In genomic region chr7:118481047-118481810, GRCm38 (mm10) we compare ENCODE assay signal across 14 mouse cellular contexts. TPM values are rescaled to one million over a fixed set of nuclear protein-coding genes. Genes with fewer than 3 reads are reported as not detected.
A peak's percentile ranks its signal among the peaks of the same experiment; 100 is the strongest.
DNase-seq lines count a peak whose midpoint lies in the region; ATAC-seq and TF ChIP-seq lines count a peak whose summit lies in the region.
"Had no signal": no experiment of that assay in that cellular context is flagged by ENCODE, and none has a peak within 500 bp of the region (broad histone marks: within the 10 kb centered on the region; RNA-seq: fewer than 3 reads in every experiment).

No protein-coding gene starts in this region.

- TF ChIP-seq POLR2A in embryonic fibroblast, embryonic 13.5 days (IDR thresholded peaks at IDR 0.05; ENCODE audit: low read depth, low read length) = no peak

- peaks cover 10% of the 10 kb centered on the region for H3K4me1 ChIP-seq in heart, embryonic 15.5 days (replicated peaks)
- peaks cover 7% of the 10 kb centered on the region for H3K4me1 ChIP-seq in heart, embryonic 10.5 days
- peaks cover 30% of the 10 kb centered on the region for H3K4me1 ChIP-seq in embryonic fibroblast, embryonic 13.5 days (ENCODE audit: control insufficient read depth, insufficient read depth, low read length)
- H3K4me1 ChIP-seq in midbrain, embryonic 13.5 days (replicated peaks) = no peaks in the 10 kb centered on the region
- H3K4me1 ChIP-seq: neural tube, embryonic 15.5 days had no signal

- H3K36me3 ChIP-seq in heart, embryonic 15.5 days = no peaks in the 10 kb centered on the region
- H3K36me3 ChIP-seq in heart, embryonic 10.5 days = no peaks in the 10 kb centered on the region
- peaks cover 8% of the 10 kb centered on the region for H3K36me3 ChIP-seq in C2C12 (ENCODE audit: control insufficient read depth, insufficient read depth)
- no peaks in the 10 kb centered on the region for H3K36me3 ChIP-seq in midbrain, embryonic 13.5 days
- H3K36me3 ChIP-seq: embryonic facial prominence, embryonic 15.5 days; neural tube, embryonic 15.5 days had no signal

- H3K79me2 ChIP-seq in C2C12 (ENCODE audit: control insufficient read depth, insufficient read depth) = peaks cover 20% of the 10 kb centered on the region

- H3K79me3 ChIP-seq in C2C12 (ENCODE audit: low read depth) = peaks cover 12% of the 10 kb centered on the region

- DNase-seq in heart, embryonic 10.5 days (ENCODE audit: low spot score) = no peak
- DNase-seq in 3T3-L1 (ENCODE audit: low read depth, low spot score) = peak; percentile 70
- no peak for DNase-seq in layer of hippocampus, postnatal 10 days (ENCODE audit: low spot score in 2 of 2)
- DNase-seq: cerebellum, adult 11 months; cerebellum, postnatal 14 days; embryo, embryonic 11 days; liver; thymus, postnatal 14 days had no signal

- H3K4me3 ChIP-seq in heart, embryonic 15.5 days = no peak overlapping the region
- H3K4me3 ChIP-seq in heart, embryonic 10.5 days = no peak overlapping the region
- no peak overlapping the region for H3K4me3 ChIP-seq in C2C12 (ENCODE audit: insufficient read depth, poor library complexity, severe bottlenecking)
- H3K4me3 ChIP-seq in embryonic fibroblast, embryonic 13.5 days (ENCODE audit: insufficient read depth, low read length) = no peak overlapping the region
- H3K4me3 ChIP-seq in midbrain, embryonic 13.5 days (replicated peaks) = no peak overlapping the region
- H3K4me3 ChIP-seq: embryonic facial prominence, embryonic 15.5 days; neural tube, embryonic 15.5 days had no signal

- H3K27me3 ChIP-seq in heart, embryonic 15.5 days = no peaks in the 10 kb centered on the region
- H3K27me3 ChIP-seq in heart, embryonic 10.5 days (ENCODE audit: insufficient read depth, poor library complexity, severe bottlenecking) = no peaks in the 10 kb centered on the region
- no peaks in the 10 kb centered on the region for H3K27me3 ChIP-seq in C2C12 (ENCODE audit: control insufficient read depth, insufficient read depth, insufficient read length)
- no peaks in the 10 kb centered on the region for H3K27me3 ChIP-seq in midbrain, embryonic 13.5 days
- H3K27me3 ChIP-seq: embryonic facial prominence, embryonic 15.5 days; neural tube, embryonic 15.5 days had no signal

- peak overlapping the region; percentile 5; the same call in 1 of the 2 replicates for H3K27ac ChIP-seq in heart, embryonic 15.5 days
- no peak overlapping the region for H3K27ac ChIP-seq in heart, embryonic 10.5 days
- H3K27ac ChIP-seq in embryonic fibroblast, embryonic 13.5 days (ENCODE audit: insufficient read depth, low read length) = peak overlapping the region; percentile 82
- H3K27ac ChIP-seq in midbrain, embryonic 13.5 days = no peak overlapping the region
- H3K27ac ChIP-seq: embryonic facial prominence, embryonic 15.5 days; neural tube, embryonic 15.5 days had no signal

- WGBS in heart, embryonic 15.5 days = 39% methylated on average over 10 of the region's 10 CpGs
- WGBS in heart, embryonic 10.5 days = 31% methylated on average over 10 of the region's 10 CpGs
- 88% methylated on average over 10 of the region's 10 CpGs for WGBS in midbrain, embryonic 13.5 days

- H3K9me3 ChIP-seq in heart, embryonic 15.5 days (replicated peaks) = no peaks in the 10 kb centered on the region
- H3K9me3 ChIP-seq in heart, embryonic 10.5 days = no peaks in the 10 kb centered on the region
- H3K9me3 ChIP-seq in midbrain, embryonic 13.5 days = no peaks in the 10 kb centered on the region
- H3K9me3 ChIP-seq: embryonic facial prominence, embryonic 15.5 days; neural tube, embryonic 15.5 days had no signal

- H3K4me2 ChIP-seq in heart, embryonic 15.5 days = no peak overlapping the region
- H3K4me2 ChIP-seq in midbrain, embryonic 13.5 days (replicated peaks) = no peak overlapping the region
- H3K4me2 ChIP-seq: embryonic facial prominence, embryonic 15.5 days; neural tube, embryonic 15.5 days had no signal

- no peak for ATAC-seq in heart, embryonic 15.5 days (replicated peaks; ENCODE audit: insufficient number of reproducible peaks, insufficient read depth, low FRiP score, low read depth)
- ATAC-seq in midbrain, embryonic 13.5 days = no peak

- TF ChIP-seq CTCF in C2C12 (IDR thresholded peaks at IDR 0.05; ENCODE audit: control insufficient read depth, insufficient read depth, insufficient read length) = no peak
- TF ChIP-seq CTCF in embryonic fibroblast, embryonic 13.5 days (IDR thresholded peaks at IDR 0.05; ENCODE audit: borderline replicate concordance, insufficient read depth, low read length) = no peak

- no peak overlapping the region for H3K9ac ChIP-seq in heart, embryonic 15.5 days
- no peak overlapping the region for H3K9ac ChIP-seq in midbrain, embryonic 13.5 days (replicated peaks)
- H3K9ac ChIP-seq: embryonic facial prominence, embryonic 15.5 days; neural tube, embryonic 15.5 days had no signal

- H3ac ChIP-seq in C2C12 (ENCODE audit: control insufficient read depth, insufficient read length, low read depth) = no peak overlapping the region

TF ChIP-seq in C2C12, 6 proteins besides CTCF, POLR2A, EP300 and RAD21:
- TF ChIP-seq MAX (IDR thresholded peaks at IDR 0.05) = no peak
- peak; percentile 81 for TF ChIP-seq USF1 (IDR thresholded peaks at IDR 0.05; ENCODE audit: low read depth)
- no peak for TF ChIP-seq CEBPB (IDR thresholded peaks at IDR 0.05; ENCODE audit: low read depth)
- no peak for TF ChIP-seq MYOG (IDR thresholded peaks at IDR 0.05; ENCODE audit: control insufficient read depth, extremely low read depth, insufficient read length)
- TF ChIP-seq FOSL1 (IDR thresholded peaks at IDR 0.05; ENCODE audit: insufficient read depth, low read length, poor library complexity, severe bottlenecking) = no peak
- TF ChIP-seq MYOD1 (IDR thresholded peaks at IDR 0.05; ENCODE audit: control insufficient read depth, insufficient read length, low read depth) = peak; percentile 49

RNA-seq across cellular contexts. Expression of gene Itpripl2, which starts 10.5 kb away (rescaled TPM):
- 4.8 and 5.7 TPM in 2 replicates for polyA plus RNA-seq in heart, embryonic 15.5 days (2015; fragmentation: Nextera tagmentation; extraction: Ambion mirVana)
- 1.6 and 2.2 TPM in 2 replicates for polyA plus RNA-seq in heart, embryonic 10.5 days (2016; fragmentation: Nextera tagmentation; extraction: Ambion mirVana)
- polyA plus RNA-seq in C2C12 (2012; fragmentation: generic; extraction: Trizol) = 23.0 TPM
- 76.2 and 98.4 TPM in 2 replicates for polyA plus RNA-seq in embryonic fibroblast, embryonic 13.5 days (2011; ENCODE audit: insufficient read length, low read depth, missing spikeins)
- total RNA-seq in layer of hippocampus, postnatal 10 days (2021) = 1 to 10 TPM; 4.0 TPM
- 0.75 and 0.79 TPM in 2 replicates for polyA plus RNA-seq in midbrain, embryonic 13.5 days (2015; fragmentation: Nextera tagmentation; extraction: Ambion mirVana)

RNA-seq across cellular contexts. Expression of gene Syt17, which starts 33.2 kb away (rescaled TPM):
- 1.6 and 2.8 TPM in 2 replicates for polyA plus RNA-seq in heart, embryonic 15.5 days (2015; fragmentation: Nextera tagmentation; extraction: Ambion mirVana)
- polyA plus RNA-seq in heart, embryonic 10.5 days (2016; fragmentation: Nextera tagmentation; extraction: Ambion mirVana) = 0.74 and 1.3 TPM in 2 replicates
- 5.3 TPM for polyA plus RNA-seq in C2C12 (2012; fragmentation: generic; extraction: Trizol)
- 1.4 and 2.4 TPM in 2 replicates for polyA plus RNA-seq in embryonic fibroblast, embryonic 13.5 days (2011; ENCODE audit: insufficient read length, low read depth, missing spikeins)
- total RNA-seq in layer of hippocampus, postnatal 10 days (2021) = 10 to 100 TPM; 45.9 to 49.3 TPM
- polyA plus RNA-seq in midbrain, embryonic 13.5 days (2015; fragmentation: Nextera tagmentation; extraction: Ambion mirVana) = 8.2 and 9.6 TPM in 2 replicates

RNA-seq across cellular contexts. Expression of gene Coq7, which starts 51.9 kb away (rescaled TPM):
- polyA plus RNA-seq in heart, embryonic 15.5 days (2015; fragmentation: Nextera tagmentation; extraction: Ambion mirVana) = 153 TPM in 2 replicates
- 151 and 174 TPM in 2 replicates for polyA plus RNA-seq in heart, embryonic 10.5 days (2016; fragmentation: Nextera tagmentation; extraction: Ambion mirVana)
- polyA plus RNA-seq in C2C12 (2012; fragmentation: generic; extraction: Trizol) = 66.1 TPM
- polyA plus RNA-seq in embryonic fibroblast, embryonic 13.5 days (2011; ENCODE audit: insufficient read length, low read depth, missing spikeins) = 13.8 and 14.5 TPM in 2 replicates
- total RNA-seq in layer of hippocampus, postnatal 10 days (2021) = 10 to 100 TPM; 37.3 to 39.2 TPM
- polyA plus RNA-seq in midbrain, embryonic 13.5 days (2015; fragmentation: Nextera tagmentation; extraction: Ambion mirVana) = 98.8 and 110 TPM in 2 replicates

Comparison
In these comparisons a context has a peak if more than half of its experiments do, and no peak if none do; other contexts are left out.
1. H3K27ac ChIP-seq: peak in heart, embryonic 15.5 days (single experiment) and embryonic fibroblast, embryonic 13.5 days (single experiment); none in heart, embryonic 10.5 days (single experiment) and midbrain, embryonic 13.5 days (single experiment).